Mouse (Mus musculus) erythroblast, embryonic 14.5 days (primary cell): Measurements from ENCODE around the gene Magt1.

ENCODE experiments used
- GATA1 ChIP-seq: IDR thresholded peaks from 2 replicates; pipeline ENCODE4 v1.6.1; 2012; ENCODE audit warnings: low read length, inconsistent platforms, mixed read lengths
- TAL1 ChIP-seq: IDR thresholded peaks from 3 replicates; pipeline ENCODE4 v1.6.1; 2012; ENCODE audit warnings: low read length, inconsistent platforms, mixed read lengths

DNA sequence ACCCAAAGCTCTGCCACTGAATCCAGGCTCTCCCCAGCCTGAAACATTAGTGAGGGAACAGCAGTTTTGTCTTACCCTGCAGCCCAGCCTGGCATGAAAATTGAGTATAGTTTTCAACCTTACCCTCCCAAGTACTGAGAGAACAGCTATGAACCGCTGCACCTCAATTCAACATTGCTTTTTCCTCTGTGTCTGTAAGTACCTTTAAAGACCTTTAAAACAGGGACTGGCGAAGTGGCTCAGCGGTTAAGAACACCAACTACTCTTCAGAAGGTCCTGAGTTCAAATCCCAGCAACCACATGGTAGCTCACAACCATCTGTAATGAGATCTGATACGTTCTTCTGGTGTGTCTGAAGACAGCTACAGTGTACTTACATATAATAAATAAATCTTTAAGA is 5.8 kb upstream of the Magt1 start:
- no peak for TF ChIP-seq GATA1
- TF ChIP-seq TAL1, result no peak
